8 mouse cellular contexts compared by ENCODE assay signal in the genomic region with DNA sequence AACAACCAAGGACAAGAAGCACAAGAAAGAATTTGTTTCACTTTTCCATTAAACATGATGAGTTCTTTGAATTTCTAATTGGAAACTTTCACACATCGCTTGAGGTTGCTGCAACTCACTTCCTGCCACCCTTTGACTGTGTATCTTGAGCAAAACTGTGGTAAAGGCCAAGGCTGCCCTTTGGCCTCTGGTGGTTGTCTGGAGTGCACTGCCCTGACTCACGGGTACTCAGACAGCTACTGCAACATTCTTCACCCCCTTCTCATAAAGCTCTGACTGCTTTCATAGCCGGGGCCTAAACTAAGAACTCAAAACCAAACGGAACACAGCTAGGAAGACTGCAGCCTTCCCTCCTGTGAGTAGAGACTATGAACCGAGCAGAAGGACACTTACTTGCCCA.
DNase-seq lines count a peak whose midpoint lies in the region; TF ChIP-seq lines count a peak whose summit lies in the region.

No protein-coding gene starts in this region.

- DNase-seq in kidney, adult 2 months, result peak; percentile 73
- DNase-seq in kidney, adult 18-20 months, result no peak
- DNase-seq in adrenal gland, postnatal 36 days, result peak; percentile 79
- DNase-seq in kidney, adult 8-10 months, result peak; percentile 51 to 60
- no peak for DNase-seq in embryo, embryonic 9.5 days (ENCODE audit: extremely low spot score)
- no peak for DNase-seq in right cerebral cortex, postnatal 14 days
- DNase-seq in ovary, postnatal 14 days (ENCODE audit: low spot score), result no peak

- H3K27ac ChIP-seq in kidney, adult 2 months (ENCODE audit: insufficient read depth, low read depth, low read length), result peak overlapping the region; percentile 97
- peak overlapping the region; percentile 100 for H3K27ac ChIP-seq in macrophage

- peaks cover 35% of the 10 kb centered on the region for H3K4me1 ChIP-seq in kidney, adult 2 months (ENCODE audit: control insufficient read depth, insufficient read depth, low read length)

- H3K79me2 ChIP-seq in macrophage (ENCODE audit: inconsistent target), result no peaks in the 10 kb centered on the region

- TF ChIP-seq CTCF in kidney, adult 2 months (conservative IDR thresholded peaks at IDR 0.05; ENCODE audit: insufficient read depth, insufficient read length, low read depth, low read length), result no peak

- 49% methylated on average over 5 of the region's 5 CpGs for WGBS in kidney, adult 2 months
- WGBS in macrophage (ENCODE audit: missing documents), result 11% methylated on average over 5 of the region's 5 CpGs

- H3K4me3 ChIP-seq in kidney, adult 2 months (ENCODE audit: insufficient read depth, low read depth, low read length), result no peak overlapping the region
- no peak overlapping the region for H3K4me3 ChIP-seq in macrophage (ENCODE audit: inconsistent target)

- no peaks in the 10 kb centered on the region for H3K27me3 ChIP-seq in kidney, adult 2 months (replicated peaks; ENCODE audit: control insufficient read depth, insufficient read depth, low read length)

- no peak for TF ChIP-seq POLR2A in kidney, adult 2 months (IDR thresholded peaks at IDR 0.05; ENCODE audit: low read depth, low read length)

- no peaks in the 10 kb centered on the region for H3K36me3 ChIP-seq in kidney, adult 2 months (ENCODE audit: control insufficient read depth, insufficient read depth, low read length)
- no peaks in the 10 kb centered on the region for H3K36me3 ChIP-seq in macrophage (ENCODE audit: inconsistent target)

Comparison
In these comparisons a context has a peak if more than half of its experiments do, and no peak if none do; other contexts are left out.
1. DNase-seq: peak in kidney, adult 2 months (single experiment), adrenal gland, postnatal 36 days (2 of 2) and kidney, adult 8-10 months (2 of 2); none in kidney, adult 18-20 months (single experiment), embryo, embryonic 9.5 days (single experiment), right cerebral cortex, postnatal 14 days (single experiment) and ovary, postnatal 14 days (single experiment).